Mouse (Mus musculus) gastrocnemius, postnatal 4 days (tissue): Measurements from ENCODE around the gene Slc13a5. TPM values are rescaled to one million over a fixed set of nuclear protein-coding genes. Genes with fewer than 3 reads are reported as not detected.

Experiments used
- DNase-seq, 2 experiments: peaks; one replicate each; pipeline ENCODE4 v3.0.0; 2021 to 2022; ENCODE audit warnings: low spot score in 2 of 2, mixed read lengths in 2 of 2
- long read RNA-seq, 2 experiments: library from polyadenylated mRNA; stranded (forward); transcript quantifications; one replicate each; pipeline ENCODE4 v2.0.0; 2021
- total RNA-seq, 2 experiments: library from RNA; stranded (reverse); gene quantifications; 2 replicates each; pipeline ENCODE4 v1.2.3; 2021

Slc13a5 gene
- under 1 TPM; 0.23 to 0.52 TPM for total RNA-seq
- long read RNA-seq, experiment 1, result 0 reads
- long read RNA-seq, experiment 2, partial matches to known transcripts, result 1 of 3 reads
- long read RNA-seq, experiment 2, other reads (novel, unspliced or antisense), result 2 of 3 reads

DNA sequence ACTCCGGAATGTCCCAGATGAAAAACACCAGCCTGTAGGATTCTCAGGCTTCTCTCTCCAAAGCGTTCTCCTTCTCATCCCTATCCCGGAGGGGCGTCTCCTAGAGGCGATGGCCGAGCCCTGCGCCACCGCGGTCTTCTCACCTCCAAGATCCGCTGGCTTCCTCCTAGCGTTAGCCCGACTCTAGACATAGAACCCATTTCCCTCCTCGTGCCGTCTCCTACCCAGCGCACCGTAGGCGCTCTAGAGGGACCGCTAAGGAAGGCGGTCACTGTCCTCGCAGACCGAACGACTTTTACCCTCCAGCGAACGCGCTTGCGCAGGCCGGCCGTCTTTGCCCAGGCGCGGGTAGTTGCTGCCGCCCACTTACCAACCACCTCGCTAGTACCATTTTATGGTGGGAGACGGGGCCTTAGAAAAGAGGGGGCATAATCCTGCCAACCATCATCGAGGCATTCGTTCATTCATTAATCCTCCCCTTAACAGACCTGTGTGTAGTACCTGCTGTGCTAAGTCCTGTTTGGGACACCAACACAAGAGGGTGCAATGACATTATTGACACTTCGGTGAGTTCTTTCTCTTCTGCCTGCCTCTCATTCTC lies at the start of gene Slc13a5:
Gene Slc13a5, minus strand, starts transcription at position 263 of the 601 bp plus-strand sequence.
- DNase-seq, result no peak

DNA sequence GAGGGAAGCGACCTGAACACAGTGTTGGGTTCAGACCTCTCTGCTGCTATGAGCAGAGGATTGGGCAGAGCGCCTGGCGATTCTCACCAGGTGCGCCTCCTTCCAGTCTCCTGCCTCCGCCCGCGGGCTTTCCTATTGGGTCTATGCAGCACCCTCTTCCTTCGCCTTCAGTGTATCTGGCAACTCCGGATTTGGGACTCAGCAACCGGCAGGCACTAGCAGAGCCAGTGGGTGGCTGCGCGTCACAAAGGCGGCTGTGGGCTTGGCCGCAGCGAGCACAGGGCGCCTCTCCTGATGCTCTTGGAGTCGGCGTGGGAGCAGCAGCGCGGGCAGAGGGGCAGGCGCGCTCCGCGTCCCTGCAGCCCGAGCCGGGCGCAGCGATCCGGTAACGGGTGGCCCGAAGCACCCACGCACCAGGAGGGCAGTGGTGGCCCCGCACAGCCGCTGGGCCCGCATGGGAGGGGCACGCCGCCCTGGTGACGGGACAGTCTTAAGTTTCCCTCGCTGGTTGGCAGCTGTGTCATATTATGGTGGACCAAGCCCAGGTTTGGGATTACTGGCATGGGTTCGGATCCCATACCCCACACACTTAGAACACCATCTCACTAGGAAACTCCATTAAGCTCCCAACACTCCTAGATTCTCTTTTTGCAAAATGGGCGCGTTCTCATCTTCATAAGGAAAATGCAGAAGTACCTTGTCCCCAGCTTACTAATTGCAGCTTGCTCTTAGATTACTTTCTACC lies 47.3 kb upstream of the Slc13a5 start, which contains the start of gene Fbxo39:
Gene Fbxo39, plus strand, starts transcription at position 294 of the 745 bp plus-strand sequence.
- no peak for DNase-seq

DNA sequence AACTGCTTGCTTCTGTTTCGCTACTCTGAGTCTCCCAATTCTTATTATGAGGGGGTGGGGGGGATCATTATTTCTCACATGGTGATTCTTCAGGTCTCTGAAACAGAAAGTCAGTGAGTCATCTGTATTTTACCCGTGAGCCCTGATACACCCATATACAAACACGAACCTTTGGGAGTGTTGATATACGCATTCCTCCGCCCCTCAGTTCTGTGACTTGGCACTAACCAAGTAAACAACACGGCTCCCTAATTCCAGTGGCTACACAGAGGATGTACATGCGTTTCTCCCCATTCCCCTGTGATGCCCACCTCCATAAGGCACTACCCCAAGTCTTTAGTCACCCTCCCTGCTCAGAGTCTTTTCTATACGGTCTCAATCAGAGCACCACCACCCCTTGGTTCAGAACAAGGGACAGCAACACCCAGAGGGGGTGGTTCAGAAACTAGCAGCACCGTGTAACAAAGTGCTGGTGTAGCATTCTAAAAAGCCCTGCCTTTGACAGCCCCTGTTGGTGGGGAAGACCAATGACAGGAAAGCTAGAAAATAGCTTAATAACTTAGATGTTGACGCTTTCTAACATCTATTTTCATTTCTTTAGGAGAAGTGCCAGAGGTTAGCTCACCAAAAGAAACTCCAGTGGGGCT lies 44.5 kb upstream of the Slc13a5 start:
- DNase-seq, result no peak

DNA sequence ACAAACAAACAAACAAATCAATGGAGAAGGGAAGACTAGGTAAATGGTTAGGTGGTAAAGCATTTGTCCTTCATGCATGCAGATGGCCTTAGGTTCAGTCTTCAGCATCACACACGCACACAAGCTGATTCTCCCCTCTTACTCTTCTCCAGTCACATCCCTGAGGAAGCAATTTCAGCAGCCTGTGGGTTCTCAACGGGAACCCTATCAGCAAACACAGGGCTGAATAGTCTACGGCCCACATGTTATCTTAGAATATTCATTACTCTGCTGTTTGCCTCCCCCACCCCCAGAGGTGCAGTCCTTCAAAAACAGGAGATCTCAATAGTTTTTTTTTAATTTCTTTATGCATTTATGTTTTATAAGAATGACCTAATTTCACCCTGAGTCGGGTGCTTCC lies 43.5 kb upstream of the Slc13a5 start:
- DNase-seq, result no peak

DNA sequence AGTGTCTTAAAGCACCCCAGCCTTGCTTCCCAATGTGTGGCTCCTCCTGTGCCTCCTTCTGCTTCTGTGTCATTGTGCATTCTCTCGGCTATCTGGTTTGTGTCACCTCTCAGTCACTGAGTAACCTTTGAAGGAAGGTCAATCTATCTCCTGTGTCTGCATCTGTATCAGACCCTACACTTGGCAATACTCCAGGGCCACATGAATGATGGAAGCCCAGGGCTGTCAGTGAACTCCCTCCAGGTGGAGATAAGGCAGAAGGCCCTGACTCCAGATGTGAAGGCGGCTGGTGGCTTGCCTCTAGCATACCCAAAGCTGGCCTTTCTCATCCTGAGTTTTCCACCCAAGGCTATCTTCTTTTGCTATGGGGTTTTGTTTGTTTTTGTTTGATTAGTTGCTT lies 42.0 kb upstream of the Slc13a5 start:
- no peak for DNase-seq

DNA sequence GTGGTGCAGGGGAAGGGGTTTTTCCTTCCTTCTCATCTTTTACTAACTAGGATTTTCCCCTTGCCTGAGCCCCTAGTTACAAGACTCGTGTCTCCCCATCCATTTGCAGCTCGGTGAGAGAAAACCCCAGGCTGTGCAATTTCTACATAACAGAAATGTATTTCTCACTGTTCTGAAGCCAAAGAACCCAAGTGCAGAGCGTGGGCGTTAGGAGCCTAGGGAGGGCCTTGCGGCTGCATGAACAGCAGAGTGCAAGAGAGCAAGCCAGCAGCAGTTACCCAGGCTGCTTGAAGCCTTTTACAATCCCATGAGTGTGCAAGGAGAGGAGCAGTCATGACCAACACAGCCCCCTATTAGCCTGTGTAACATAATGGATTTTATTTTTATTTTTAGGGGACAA lies 40.4 kb upstream of the Slc13a5 start:
- DNase-seq, result no peak

DNA sequence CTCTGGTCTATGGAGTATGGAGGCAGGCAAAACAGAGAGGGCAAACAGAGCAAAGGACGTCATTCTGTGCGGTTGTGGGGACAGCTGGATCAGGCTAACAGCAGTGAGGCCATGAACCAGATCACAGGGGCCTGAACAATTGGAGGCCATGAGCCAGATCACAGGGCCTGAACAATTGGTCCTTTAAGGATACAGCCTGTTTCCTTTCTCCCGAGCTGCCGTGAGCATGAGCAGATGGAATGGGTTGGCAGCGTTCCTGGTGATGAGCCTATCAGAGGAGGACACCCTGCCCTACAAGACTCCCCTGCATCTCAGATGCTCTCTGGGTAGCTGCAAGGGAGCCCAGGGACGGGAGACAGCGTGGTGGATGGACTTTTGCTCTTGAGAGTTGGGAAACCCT lies 35.2 kb upstream of the Slc13a5 start:
- DNase-seq, result peak in 1 of 2 experiments; percentile 61

DNA sequence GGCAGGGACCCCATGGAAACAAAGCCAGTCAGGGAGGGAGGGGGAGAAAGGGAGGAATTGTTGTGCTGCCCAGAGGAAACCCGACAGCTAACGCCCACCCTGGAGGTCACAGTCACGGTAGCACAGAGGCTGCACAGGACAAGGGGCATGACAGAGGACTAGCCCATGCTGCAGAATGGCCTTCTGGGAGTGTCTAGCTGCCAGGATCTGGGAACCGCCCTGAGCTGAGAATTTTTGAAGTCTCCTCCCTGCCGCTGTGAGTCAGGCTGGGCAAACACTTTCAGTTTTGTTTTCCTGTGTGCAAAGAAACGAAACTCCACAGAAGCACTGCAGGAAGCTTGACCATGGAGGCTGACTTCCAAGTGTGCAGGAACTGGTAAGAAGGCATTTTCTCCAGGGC lies 34.3 kb upstream of the Slc13a5 start, which contains the start of gene Xaf1:
Gene Xaf1, plus strand, starts transcription at position 296 of the 400 bp plus-strand sequence.
- DNase-seq, result peak in 1 of 2 experiments; percentile 55

DNA sequence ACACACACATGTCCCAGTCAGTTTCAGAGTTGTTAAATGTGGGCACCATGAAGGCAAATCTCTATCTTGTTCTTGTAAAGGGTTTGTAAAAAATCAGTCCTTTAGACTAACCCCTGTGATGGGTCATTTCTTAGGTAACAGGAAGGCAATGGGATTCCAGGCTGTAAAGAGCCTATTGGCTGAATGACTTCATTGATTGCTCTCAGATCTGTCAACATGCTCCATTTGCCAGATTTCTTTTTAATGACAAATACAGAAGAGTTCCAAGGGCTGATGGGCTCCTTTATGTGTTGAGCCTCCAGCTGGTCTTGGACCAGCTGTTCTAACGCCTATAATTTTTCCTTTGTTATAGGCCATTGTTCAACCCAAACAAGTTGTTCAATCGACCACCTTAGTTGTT lies 26.1 kb upstream of the Slc13a5 start:
- DNase-seq, result no peak

DNA sequence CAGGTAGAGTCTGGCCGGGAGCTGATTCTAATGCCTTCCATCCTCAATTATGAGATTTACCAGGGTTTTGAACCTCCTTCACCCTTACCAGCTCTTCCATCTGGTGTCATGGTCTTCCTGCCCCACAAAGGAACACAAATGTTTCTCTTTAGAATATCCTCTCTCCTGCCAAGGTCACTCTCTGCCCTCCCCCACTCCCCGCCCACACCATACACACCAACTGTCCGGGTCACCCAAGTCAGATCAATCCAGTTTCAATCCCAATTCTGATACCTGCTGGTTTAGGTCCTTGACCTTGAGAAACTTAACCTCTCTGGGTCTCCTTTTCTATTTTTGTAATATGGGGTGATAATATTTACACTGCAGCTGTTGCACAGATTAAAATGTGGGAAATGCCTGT lies 20.5 kb upstream of the Slc13a5 start:
- no peak for DNase-seq

DNA sequence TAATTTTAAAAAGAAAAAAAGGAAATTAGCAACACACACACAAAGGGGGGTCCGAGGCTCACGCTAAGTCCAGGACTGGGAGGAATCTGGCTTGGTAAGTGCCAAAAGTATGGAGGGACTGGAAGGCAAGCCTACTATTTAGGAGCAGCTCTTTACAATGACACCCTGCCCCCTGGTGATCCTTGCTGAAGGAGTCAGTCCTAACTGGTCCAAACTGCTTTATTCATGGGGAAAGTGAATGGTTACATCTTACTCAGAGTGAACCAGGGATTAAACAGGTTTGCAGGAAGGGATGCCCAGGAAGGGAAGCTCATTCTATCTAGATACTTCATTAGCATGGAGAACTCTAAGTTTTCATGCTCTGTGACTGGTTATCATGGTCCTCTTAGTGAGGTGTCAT lies 20.1 kb upstream of the Slc13a5 start:
- no peak for DNase-seq

DNA sequence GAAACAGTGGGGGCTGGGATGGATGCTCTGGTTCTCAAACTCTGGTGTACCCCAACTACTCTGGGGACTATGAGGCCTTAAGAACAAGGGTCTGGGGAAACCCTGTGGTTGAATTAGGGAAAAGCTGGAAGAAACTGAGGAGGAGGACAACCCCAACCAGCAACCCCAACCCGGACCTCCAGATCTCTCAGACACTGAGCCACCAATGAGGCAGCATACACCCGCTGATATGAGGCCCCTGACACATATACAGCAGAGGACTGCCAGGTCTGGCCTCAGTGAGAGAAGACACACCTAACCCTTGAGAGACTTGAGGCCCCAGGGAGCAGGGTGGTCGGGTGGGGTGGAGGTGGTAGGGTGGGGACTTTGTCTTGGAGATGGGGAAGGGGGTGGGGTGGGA lies 19.6 kb upstream of the Slc13a5 start:
- DNase-seq, result no peak

DNA sequence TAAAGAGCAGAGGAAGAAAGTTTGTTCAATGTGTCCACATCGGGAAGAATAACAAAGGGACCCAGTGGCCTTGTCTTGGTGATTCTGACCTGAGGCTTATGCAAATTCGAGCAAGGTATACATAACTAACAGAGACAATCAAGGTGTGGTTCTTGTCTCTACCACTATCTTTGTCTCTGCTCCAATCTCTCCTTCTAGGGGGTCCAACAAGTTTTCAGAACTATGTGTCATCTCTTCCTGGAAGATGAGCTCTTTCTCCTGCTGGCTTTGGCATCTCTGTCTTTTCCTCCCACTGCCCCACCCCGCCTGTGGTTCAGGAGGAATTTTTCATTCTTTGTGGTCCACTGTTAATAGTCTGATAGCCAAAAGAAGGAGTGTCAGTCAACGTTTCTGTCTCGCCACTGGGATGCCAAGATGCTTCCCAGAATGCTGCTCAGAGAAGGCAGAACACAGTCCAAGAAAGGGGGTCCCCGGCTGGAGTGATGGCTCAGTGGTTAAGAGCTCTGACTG lies 19.0 kb upstream of the Slc13a5 start:
- no peak for DNase-seq

DNA sequence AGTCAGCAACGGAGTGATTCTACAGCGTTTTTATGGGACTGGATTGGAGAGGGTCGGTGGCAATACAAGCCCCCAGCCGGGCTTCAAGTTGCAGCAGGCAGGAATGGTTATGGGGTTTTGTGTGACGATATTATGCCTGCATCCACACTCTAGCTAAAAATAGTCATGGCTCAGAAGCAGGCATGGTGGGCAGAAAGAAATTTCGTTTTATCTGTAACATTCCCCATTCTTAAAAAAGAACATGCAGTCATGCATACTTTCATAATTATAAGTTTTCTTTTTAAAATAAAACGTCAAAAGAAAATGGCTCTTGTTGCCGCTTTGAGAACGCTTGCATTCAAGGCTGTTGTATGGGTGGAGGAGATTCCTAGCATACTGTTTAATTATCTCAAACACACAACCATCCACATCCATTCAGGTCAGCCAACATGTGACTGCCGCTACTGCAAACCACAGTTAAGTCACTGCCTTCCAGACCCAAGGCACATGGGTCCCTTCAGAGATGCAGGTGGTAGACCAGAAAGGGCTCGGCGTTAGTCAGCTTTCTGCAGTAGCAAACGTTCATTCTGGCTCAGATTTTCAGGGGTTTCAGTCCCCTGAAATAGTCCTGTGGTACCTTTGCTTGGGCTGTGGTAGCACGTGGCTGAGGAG lies 17.6 kb upstream of the Slc13a5 start:
- DNase-seq, result no peak

DNA sequence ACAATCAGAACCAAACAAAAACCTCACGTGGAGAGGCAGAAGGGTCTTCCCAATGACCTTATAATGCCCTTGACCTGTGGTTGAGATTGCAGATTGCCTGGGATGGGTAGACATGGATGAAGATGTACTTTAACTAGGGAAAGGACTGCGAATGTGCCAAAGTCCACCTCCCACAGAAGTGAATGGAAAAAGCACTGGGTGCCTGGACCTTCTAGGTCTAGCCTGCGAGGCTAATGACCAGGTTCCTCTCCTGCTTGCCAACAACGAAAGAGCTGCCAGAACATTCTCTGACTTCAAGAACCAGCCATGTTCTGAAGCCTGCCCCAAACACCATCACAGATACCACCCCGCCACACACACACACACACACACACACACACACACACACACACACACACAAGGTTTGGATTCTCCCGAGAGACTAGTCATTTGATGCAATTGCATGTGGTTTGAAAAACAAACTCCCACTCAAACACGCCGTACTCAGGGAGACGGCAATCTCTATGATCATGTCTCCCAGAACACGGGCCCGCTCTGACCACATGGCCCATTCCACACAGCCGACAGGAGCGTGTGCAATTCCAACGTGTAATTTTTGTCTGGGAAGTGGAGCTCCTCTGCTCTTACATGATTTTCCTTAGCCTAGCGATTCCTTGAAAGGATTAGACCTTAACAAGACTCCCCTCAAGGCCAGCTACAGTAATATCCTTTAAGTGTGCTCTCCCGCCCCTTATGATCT lies 16.6 kb upstream of the Slc13a5 start:
- no peak for DNase-seq

DNA sequence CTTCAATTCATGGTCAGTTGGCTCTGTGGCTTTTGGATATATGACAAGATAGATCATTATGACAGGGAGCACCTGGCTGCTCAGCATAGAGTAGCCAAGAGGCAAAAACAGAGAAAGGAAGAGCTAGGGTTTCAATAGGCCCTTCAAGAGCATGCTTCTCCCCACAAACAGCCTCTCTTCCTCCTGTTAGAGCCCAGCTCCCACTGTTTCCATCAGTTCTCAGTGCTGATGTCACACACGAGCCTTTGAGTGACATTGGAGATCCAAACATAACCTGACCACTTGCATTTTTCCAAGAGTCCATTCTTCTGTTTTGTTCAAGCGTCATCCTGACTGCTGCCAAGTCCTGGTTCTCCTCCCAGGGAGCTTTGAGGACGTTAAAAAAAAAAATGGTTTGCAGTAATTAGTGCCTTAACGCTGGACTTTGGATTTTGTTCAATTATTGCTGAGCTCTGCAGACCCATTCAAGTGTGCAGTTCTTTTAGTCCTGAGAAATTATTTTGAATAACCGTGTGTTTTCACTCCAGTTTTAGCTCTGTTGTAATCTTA lies 14.9 kb upstream of the Slc13a5 start:
- no peak for DNase-seq

DNA sequence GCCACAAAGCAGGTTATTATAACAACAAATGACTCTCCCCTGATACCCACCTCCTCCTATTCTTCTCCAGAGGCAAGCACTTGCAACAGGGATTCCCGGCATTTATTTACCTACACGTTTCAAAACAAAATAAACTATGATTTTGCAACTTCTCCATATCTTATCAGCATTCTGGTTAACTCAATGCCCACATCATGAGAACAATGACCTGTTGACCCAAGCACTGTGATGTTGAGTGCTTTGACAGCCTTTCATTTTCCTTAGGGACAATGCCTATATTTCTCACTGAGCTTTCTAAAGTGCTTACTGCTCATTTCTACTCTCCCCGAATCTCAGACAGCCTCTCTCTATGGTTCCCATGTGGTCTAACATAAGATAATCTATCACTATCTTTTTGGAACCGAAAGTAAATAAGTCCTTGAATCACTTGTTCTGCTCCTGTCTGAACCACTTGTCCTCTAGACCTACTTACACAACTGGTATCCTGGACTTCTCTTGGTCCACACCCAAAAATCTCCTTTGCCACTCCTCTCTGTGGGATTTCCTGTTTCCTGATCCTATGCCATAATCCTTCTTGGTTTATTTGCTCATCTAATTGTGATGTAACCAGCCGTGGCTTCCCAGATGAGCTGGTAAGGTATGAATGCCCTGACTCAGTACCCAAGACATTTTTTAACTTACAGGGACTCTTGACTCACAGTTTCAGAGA lies 14.3 kb upstream of the Slc13a5 start:
- no peak for DNase-seq

DNA sequence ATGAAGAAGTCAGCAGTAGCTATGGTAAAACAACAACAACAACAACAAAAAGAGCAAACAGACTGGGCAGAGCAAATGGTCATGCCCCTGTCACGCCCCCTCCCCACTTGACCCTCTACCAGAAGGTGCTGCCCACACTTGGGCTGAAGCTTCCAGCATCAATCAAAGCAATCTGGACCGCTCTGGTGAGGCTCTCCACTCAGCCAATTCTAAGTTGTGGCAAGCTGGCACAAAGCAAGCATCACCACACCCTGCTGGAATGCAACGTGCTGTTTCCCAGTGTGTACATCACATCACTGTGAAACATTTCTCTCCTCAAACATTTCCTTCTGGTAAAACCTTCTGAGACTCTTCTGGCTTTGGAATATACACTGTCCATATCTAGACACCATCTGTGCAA lies 6.3 kb upstream of the Slc13a5 start:
- no peak for DNase-seq

DNA sequence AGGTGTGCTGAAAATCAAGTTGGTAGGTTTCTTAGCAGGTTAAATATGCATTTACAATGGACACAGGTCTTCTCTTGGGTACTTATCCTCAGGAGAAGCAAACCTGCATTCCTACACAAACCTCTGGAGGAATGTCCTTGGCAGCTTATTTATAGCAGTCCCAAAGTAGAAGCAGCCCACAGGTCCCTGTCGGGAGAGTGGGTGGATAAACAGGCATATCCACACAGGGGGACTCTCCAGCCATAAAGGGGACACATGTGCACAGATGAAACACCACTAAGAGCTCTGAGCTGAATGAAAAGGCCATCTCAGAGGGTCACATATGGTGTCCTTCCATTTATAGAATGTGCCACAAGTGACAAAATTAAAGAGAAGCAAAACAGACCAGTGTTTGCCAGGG lies 4.7 kb upstream of the Slc13a5 start:
- no peak for DNase-seq
